Mouse (Mus musculus) left cerebral cortex, postnatal 36 days (tissue): ENCODE measurements around the gene Dhdh. TPM values are rescaled to one million over a fixed set of nuclear protein-coding genes. Genes with fewer than 3 reads are reported as not detected.
"Not testable (repeated sequence)": the region's sequence is repeated elsewhere in the genome, so short reads cannot be mapped to it uniquely, and the experiment has no call there.

Source experiments
- DNase-seq, 2 experiments: peaks; one replicate each; pipeline ENCODE4 v3.0.0; 2021 to 2022; ENCODE audit warnings: low spot score in 2 of 2, mixed read lengths in 1 of 2
- intact Hi-C: fragments of 180-260 bp; cut with DNase I; formaldehyde crosslinking; loops from one replicate; pipeline ENCODE4 v1.15.1; 2025
- total RNA-seq, 2 experiments: library from RNA; stranded (reverse); gene quantifications; 2 replicates each; pipeline ENCODE4 v1.2.3; 2021

The Dhdh gene
- total RNA-seq, 2 experiments from 2014 or later = 4.0 to 4.8 TPM

GRCm38 (mm10) chr7:45478774-45479173, 9.8 kb downstream of the Dhdh start:
- intact Hi-C loops = loop anchor here (5.0 to 10.0 kb wide), 2 partner anchors 49 to 206 kb away; partner anchors contain the start of genes Ntn5, Plekha4 and Ppp1r15a
- DNase-seq = no peak

GRCm38 (mm10) chr7:45477003-45477402, 11.6 kb downstream of the Dhdh start:
- peak; percentile 40 to 52 for DNase-seq
- intact Hi-C loops = loop anchor here (2.0 to 10.0 kb wide), 3 partner anchors 50 to 208 kb away; partner anchors contain the start of genes Ntn5, Plekha4 and Ppp1r15a

- intact Hi-C loops = loop anchor here (2.0 to 10.0 kb wide), 3 partner anchors 51 to 208 kb away; partner anchors contain the start of genes Ntn5, Plekha4 and Ppp1r15a
- no peak for DNase-seq
These were observed 12.2 kb downstream of the Dhdh start for GRCm38 (mm10) chr7:45476453-45476852.

GRCm38 (mm10) chr7:45475291-45475969, 13.2 kb downstream of the Dhdh start:
- no peak for DNase-seq

GRCm38 (mm10) chr7:45470869-45471268, 17.7 kb downstream of the Dhdh start:
- DNase-seq = peak; percentile 37 to 64
- intact Hi-C loops = loop anchor here (10.0 kb wide), 1 partner anchor 214 kb away; the partner anchor contains the start of gene Ntn5

More at GRCm38 (mm10) chr7:45475291-45475969, 13.2 kb downstream of the Dhdh start:
- intact Hi-C loops = loop anchor here (5.0 to 10.0 kb wide), 2 partner anchors 52 to 209 kb away; partner anchors contain the start of genes Ntn5, Plekha4 and Ppp1r15a

GRCm38 (mm10) chr7:45467090-45467670, 21.4 kb downstream of the Dhdh start:
- intact Hi-C loops = loop anchor here (5.0 kb wide), 1 partner anchor 235 kb away; no protein-coding TSS in a partner anchor
- no peak for DNase-seq

GRCm38 (mm10) chr7:45466283-45467089, 22.1 kb downstream of the Dhdh start, which contains the start of gene Bax:
Gene Bax, minus strand, starts transcription at chr7:45466898.
- peak; percentile 94 for DNase-seq
- intact Hi-C loops = loop anchor here (5.0 kb wide), 1 partner anchor 236 kb away; no protein-coding TSS in a partner anchor

GRCm38 (mm10) chr7:45465549-45465948, 23.1 kb downstream of the Dhdh start:
- intact Hi-C loops = loop anchor here (5.0 kb wide), 1 partner anchor 237 kb away; no protein-coding TSS in a partner anchor
- no peak for DNase-seq

- intact Hi-C loops = loop anchor here (5.0 kb wide), 1 partner anchor 237 kb away; no protein-coding TSS in a partner anchor
- no peak for DNase-seq
These were observed 23.5 kb downstream of the Dhdh start for GRCm38 (mm10) chr7:45465112-45465511.

- intact Hi-C loops = no loop called here
- DNase-seq = no peak
These were observed 24.4 kb downstream of the Dhdh start for GRCm38 (mm10) chr7:45463987-45464778.

- intact Hi-C loops = not testable (repeated sequence)
These were observed 25.7 kb downstream of the Dhdh start for GRCm38 (mm10) chr7:45462868-45463267.

GRCm38 (mm10) chr7:45462325-45462724, 26.3 kb downstream of the Dhdh start:
- intact Hi-C loops = no loop called here
- DNase-seq = no peak

More at GRCm38 (mm10) chr7:45462868-45463267, 25.7 kb downstream of the Dhdh start:
- not testable (repeated sequence) for DNase-seq

GRCm38 (mm10) chr7:45461781-45462180, 26.8 kb downstream of the Dhdh start:
- intact Hi-C loops = no loop called here
- DNase-seq = no peak

GRCm38 (mm10) chr7:45461326-45461725, 27.3 kb downstream of the Dhdh start:
- DNase-seq = no peak
- intact Hi-C loops = no loop called here

GRCm38 (mm10) chr7:45460860-45461314, 27.7 kb downstream of the Dhdh start:
- intact Hi-C loops = no loop called here
- peak; percentile 33 to 35 for DNase-seq

- no peak for DNase-seq
- intact Hi-C loops = no loop called here
These were observed 28.2 kb downstream of the Dhdh start for GRCm38 (mm10) chr7:45460377-45460776.

GRCm38 (mm10) chr7:45459564-45460140, 29.0 kb downstream of the Dhdh start, which contains the start of gene Ftl1:
Gene Ftl1, minus strand, starts transcription at chr7:45459884.
- peak; percentile 94 to 95 for DNase-seq
- intact Hi-C loops = not testable (repeated sequence)
